Mouse (Mus musculus): Measurements from ENCODE around the gene Fmnl1. TPM values are rescaled to one million over a fixed set of nuclear protein-coding genes. Genes with fewer than 3 reads are reported as not detected.

The Fmnl1 gene
- polyA plus RNA-seq, 1 experiment, result 31.7 TPM

GRCm38 (mm10) chr11:103177815-103178485, 7.0 kb downstream of the Fmnl1 start:
- no peak for DNase-seq
- no peak for TF ChIP-seq POLR2A (IDR thresholded peaks at IDR 0.05; ENCODE audit: borderline replicate concordance, extremely low read depth, low read depth, low read length)
- no peak for TF ChIP-seq CTCF (IDR thresholded peaks at IDR 0.05; ENCODE audit: insufficient read depth, low read length)
- no peak overlapping the region for H3K4me3 ChIP-seq (replicated peaks; ENCODE audit: extremely low read depth, low read depth, low read length)
- no peaks in the 10 kb centered on the region for H3K4me1 ChIP-seq (ENCODE audit: control insufficient read depth, insufficient read depth, low read length)
- WGBS, result 75% methylated on average over 15 of the region's 15 CpGs

GRCm38 (mm10) chr11:103178748-103179147, 7.8 kb downstream of the Fmnl1 start:
- DNase-seq, result no peak
- 90% methylated on average over 8 of the region's 8 CpGs for whole genome bisulfite sequencing
- TF ChIP-seq POLR2A (IDR thresholded peaks at IDR 0.05; ENCODE audit: borderline replicate concordance, extremely low read depth, low read depth, low read length) (no peak), CTCF (IDR thresholded peaks at IDR 0.05; ENCODE audit: insufficient read depth, low read length) (no peak)
- Histone ChIP-seq H3K4me3 (replicated peaks; ENCODE audit: extremely low read depth, low read depth, low read length) (no peak overlapping the region), H3K4me1 (ENCODE audit: control insufficient read depth, insufficient read depth, low read length) (no peaks in the 10 kb centered on the region)

GRCm38 (mm10) chr11:103180426-103180825, 9.5 kb downstream of the Fmnl1 start:
- no peak for TF ChIP-seq POLR2A (IDR thresholded peaks at IDR 0.05; ENCODE audit: borderline replicate concordance, extremely low read depth, low read depth, low read length)
- no peak for TF ChIP-seq CTCF (IDR thresholded peaks at IDR 0.05; ENCODE audit: insufficient read depth, low read length)
- Histone ChIP-seq H3K4me1 (ENCODE audit: control insufficient read depth, insufficient read depth, low read length) (no peaks in the 10 kb centered on the region), H3K4me3 (replicated peaks; ENCODE audit: extremely low read depth, low read depth, low read length) (no peak overlapping the region)
- 52% methylated on average over 1 of the region's 1 CpGs for WGBS
- DNase-seq, result no peak

GRCm38 (mm10) chr11:103181349-103181748, 10.4 kb downstream of the Fmnl1 start:
- WGBS, result 78% methylated on average over 9 of the region's 9 CpGs
- no peak for TF ChIP-seq CTCF (IDR thresholded peaks at IDR 0.05; ENCODE audit: insufficient read depth, low read length)
- TF ChIP-seq POLR2A (IDR thresholded peaks at IDR 0.05; ENCODE audit: borderline replicate concordance, extremely low read depth, low read depth, low read length), result no peak
- no peak overlapping the region for H3K4me3 ChIP-seq (replicated peaks; ENCODE audit: extremely low read depth, low read depth, low read length)
- no peaks in the 10 kb centered on the region for H3K4me1 ChIP-seq (ENCODE audit: control insufficient read depth, insufficient read depth, low read length)
- DNase-seq, result no peak

GRCm38 (mm10) chr11:103181911-103182310, 11.0 kb downstream of the Fmnl1 start:
- DNase-seq, result no peak

GRCm38 (mm10) chr11:103184891-103185290, 14.0 kb downstream of the Fmnl1 start:
- Histone ChIP-seq H3K4me1 (ENCODE audit: control insufficient read depth, insufficient read depth, low read length) (no peaks in the 10 kb centered on the region), H3K4me3 (replicated peaks; ENCODE audit: extremely low read depth, low read depth, low read length) (no peak overlapping the region)
- no peak for DNase-seq
- WGBS, result 42% methylated on average over 2 of the region's 2 CpGs
- TF ChIP-seq CTCF (IDR thresholded peaks at IDR 0.05; ENCODE audit: insufficient read depth, low read length) (peak; percentile 53; the same call in 1 of the 2 replicates), POLR2A (IDR thresholded peaks at IDR 0.05; ENCODE audit: borderline replicate concordance, extremely low read depth, low read depth, low read length) (no peak)

More at GRCm38 (mm10) chr11:103181911-103182310, 11.0 kb downstream of the Fmnl1 start:
- H3K4me1 ChIP-seq (ENCODE audit: control insufficient read depth, insufficient read depth, low read length), result no peaks in the 10 kb centered on the region
- TF ChIP-seq POLR2A (IDR thresholded peaks at IDR 0.05; ENCODE audit: borderline replicate concordance, extremely low read depth, low read depth, low read length), result no peak
- TF ChIP-seq CTCF (IDR thresholded peaks at IDR 0.05; ENCODE audit: insufficient read depth, low read length), result no peak
- no peak overlapping the region for H3K4me3 ChIP-seq (replicated peaks; ENCODE audit: extremely low read depth, low read depth, low read length)
- WGBS, result 80% methylated on average over 3 of the region's 3 CpGs

GRCm38 (mm10) chr11:103192230-103192955, 21.5 kb downstream of the Fmnl1 start:
- no peak for DNase-seq
- WGBS, result 33% methylated on average over 28 of the region's 28 CpGs
- no peak for TF ChIP-seq CTCF (IDR thresholded peaks at IDR 0.05; ENCODE audit: insufficient read depth, low read length)
- TF ChIP-seq POLR2A (IDR thresholded peaks at IDR 0.05; ENCODE audit: borderline replicate concordance, extremely low read depth, low read depth, low read length), result no peak
- H3K4me1 ChIP-seq (ENCODE audit: control insufficient read depth, insufficient read depth, low read length), result no peaks in the 10 kb centered on the region
- H3K4me3 ChIP-seq (replicated peaks; ENCODE audit: extremely low read depth, low read depth, low read length), result no peak overlapping the region

GRCm38 (mm10) chr11:103192956-103193824, 22.3 kb downstream of the Fmnl1 start:
- WGBS, result 25% methylated on average over 42 of the region's 44 CpGs
- TF ChIP-seq POLR2A (IDR thresholded peaks at IDR 0.05; ENCODE audit: borderline replicate concordance, extremely low read depth, low read depth, low read length) (no peak), CTCF (IDR thresholded peaks at IDR 0.05; ENCODE audit: insufficient read depth, low read length) (no peak)
- H3K4me3 ChIP-seq (replicated peaks; ENCODE audit: extremely low read depth, low read depth, low read length), result no peak overlapping the region
- DNase-seq, result no peak
- no peaks in the 10 kb centered on the region for H3K4me1 ChIP-seq (ENCODE audit: control insufficient read depth, insufficient read depth, low read length)

- no peak overlapping the region for H3K4me3 ChIP-seq (replicated peaks; ENCODE audit: extremely low read depth, low read depth, low read length)
- H3K4me1 ChIP-seq (ENCODE audit: control insufficient read depth, insufficient read depth, low read length), result no peaks in the 10 kb centered on the region
- WGBS, result 59% methylated on average over 9 of the region's 9 CpGs
- TF ChIP-seq CTCF (IDR thresholded peaks at IDR 0.05; ENCODE audit: insufficient read depth, low read length) (no peak), POLR2A (IDR thresholded peaks at IDR 0.05; ENCODE audit: borderline replicate concordance, extremely low read depth, low read depth, low read length) (no peak)
- no peak for DNase-seq
Measured at GRCm38 (mm10) chr11:103193825-103194168, 22.9 kb downstream of the Fmnl1 start.
